Mouse (Mus musculus): Measurements from ENCODE around the gene 2010003K11Rik.

The 2010003K11Rik gene

GRCm38 (mm10) chr19:4498062-4498933 lies at the start of gene 2010003K11Rik:
Gene 2010003K11Rik (minus strand): TSS chr19:4498583.
- DNase-seq = no peak

- DNase-seq = no peak
Measured at GRCm38 (mm10) chr19:4547801-4548200, 49.4 kb upstream of the 2010003K11Rik start.

DNA sequence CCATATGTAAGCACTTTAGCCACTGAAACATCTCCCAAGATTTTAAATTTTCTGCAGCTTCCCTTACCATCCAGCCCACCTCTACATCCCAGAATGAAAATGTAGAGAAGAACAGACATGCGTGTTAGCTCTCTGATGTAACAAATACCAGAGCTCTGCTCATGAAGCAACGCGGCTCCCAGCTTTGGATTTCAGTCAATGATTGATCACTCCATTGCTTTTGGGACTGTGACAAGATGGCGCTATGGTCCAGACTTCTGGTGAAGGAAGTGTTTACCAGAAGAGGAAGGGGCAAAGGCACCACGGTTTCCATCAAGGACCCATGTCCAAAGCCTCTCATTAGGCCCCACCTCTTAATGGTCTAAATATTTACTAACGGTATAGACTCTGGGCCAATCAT lies 47.5 kb upstream of the 2010003K11Rik start:
- no peak for DNase-seq

DNA sequence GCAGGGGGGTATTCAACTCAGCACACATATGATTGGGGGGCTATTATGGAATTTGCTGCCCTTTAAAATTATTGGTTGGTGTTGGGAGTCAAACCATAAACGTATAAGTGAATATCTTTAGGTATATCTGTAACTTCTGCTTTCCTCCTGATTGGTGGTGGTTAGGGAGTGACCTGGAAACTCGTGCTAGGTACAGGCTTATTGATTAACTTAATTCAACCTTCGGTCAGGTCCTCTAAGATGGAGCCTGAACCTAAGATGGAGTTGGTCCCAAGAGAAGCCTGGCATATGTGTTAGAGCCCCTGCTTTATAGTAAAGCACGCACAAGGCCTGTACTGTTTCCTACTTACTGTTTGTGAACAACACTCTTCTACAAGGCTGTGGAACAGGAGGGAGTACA lies 46.7 kb upstream of the 2010003K11Rik start:
- no peak for DNase-seq

- DNase-seq = no peak
Measured at GRCm38 (mm10) chr19:4542081-4542480, 43.7 kb upstream of the 2010003K11Rik start.

GRCm38 (mm10) chr19:4540992-4541391 lies 42.6 kb upstream of the 2010003K11Rik start:
- DNase-seq = no peak

GRCm38 (mm10) chr19:4540263-4540662 lies 41.9 kb upstream of the 2010003K11Rik start:
- DNase-seq = no peak

- no peak for DNase-seq
Measured at GRCm38 (mm10) chr19:4536606-4537005, 38.2 kb upstream of the 2010003K11Rik start.

GRCm38 (mm10) chr19:4535922-4536321 lies 37.5 kb upstream of the 2010003K11Rik start:
- no peak for DNase-seq

DNA sequence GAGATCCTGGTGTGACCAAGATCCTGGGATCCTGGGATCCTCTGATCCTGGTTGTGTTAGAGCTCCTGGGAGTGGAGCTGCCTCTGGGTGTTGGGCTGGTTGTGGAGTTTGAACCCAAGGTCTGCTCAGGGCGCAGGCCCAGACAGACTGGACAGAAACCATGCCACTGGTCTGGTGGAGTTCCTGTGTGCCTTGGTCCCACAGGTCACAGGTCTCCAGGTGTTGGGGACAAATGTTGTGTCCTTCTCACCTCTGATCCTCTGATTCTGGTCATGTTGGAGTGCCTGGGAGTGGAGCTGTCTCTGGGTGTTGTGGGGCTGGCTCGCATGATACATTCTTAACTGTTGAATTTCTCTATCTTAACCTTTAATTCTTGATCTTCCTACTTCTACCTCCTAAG lies 36.3 kb upstream of the 2010003K11Rik start:
- DNase-seq = no peak

DNA sequence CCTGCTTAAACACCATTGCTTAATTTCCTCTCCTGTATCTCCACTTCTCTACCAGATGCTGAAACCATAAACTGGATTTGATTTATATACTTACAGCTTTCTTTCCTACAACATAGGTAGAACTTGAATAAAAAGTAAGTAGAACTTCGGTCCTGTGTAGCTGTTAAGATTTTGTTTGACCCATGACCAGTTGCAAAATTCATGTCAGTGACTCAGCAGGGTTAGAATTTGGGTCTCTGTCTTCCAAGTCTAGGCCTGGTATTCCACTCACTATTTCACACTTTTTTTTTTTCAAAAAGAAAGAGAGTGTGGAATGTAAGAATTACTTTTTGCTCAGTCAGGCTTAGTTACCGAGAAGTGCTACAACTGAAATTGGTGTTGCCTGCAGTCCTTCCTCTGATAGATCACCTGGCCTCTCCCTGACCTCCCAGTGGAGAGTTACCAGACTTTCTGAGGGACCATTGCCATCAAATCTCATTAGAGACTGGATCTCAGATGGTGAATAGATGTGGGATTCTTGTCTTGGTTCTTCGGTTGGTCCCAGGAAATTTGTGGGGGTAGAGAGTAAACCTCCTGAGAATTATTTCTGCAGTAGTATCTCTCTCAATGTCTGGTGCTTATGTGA lies 23.2 kb upstream of the 2010003K11Rik start:
- no peak for DNase-seq

DNA sequence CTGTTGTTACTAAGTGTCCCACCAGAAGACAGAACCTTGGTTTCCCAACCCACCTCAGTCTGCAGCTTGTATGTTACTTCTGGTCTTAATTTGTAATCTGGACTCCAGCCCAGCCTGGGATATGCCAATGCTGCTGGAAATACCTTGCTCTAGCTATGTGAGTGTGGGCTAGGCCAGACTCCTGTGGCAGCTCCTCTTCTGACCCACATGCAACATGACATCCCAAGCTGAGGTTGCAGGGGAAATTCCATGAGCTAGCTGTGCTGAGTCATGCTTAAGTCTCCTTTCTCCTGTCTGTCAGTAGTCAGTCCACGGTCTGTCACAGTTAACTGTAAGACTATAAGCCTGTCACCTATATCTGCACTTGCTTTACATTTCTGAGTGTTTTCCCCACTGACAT lies 19.1 kb upstream of the 2010003K11Rik start:
- DNase-seq = no peak

- no peak for DNase-seq
Measured at GRCm38 (mm10) chr19:4516288-4516687, 17.9 kb upstream of the 2010003K11Rik start.

GRCm38 (mm10) chr19:4515746-4516145 lies 17.4 kb upstream of the 2010003K11Rik start:
- DNase-seq = no peak

DNA sequence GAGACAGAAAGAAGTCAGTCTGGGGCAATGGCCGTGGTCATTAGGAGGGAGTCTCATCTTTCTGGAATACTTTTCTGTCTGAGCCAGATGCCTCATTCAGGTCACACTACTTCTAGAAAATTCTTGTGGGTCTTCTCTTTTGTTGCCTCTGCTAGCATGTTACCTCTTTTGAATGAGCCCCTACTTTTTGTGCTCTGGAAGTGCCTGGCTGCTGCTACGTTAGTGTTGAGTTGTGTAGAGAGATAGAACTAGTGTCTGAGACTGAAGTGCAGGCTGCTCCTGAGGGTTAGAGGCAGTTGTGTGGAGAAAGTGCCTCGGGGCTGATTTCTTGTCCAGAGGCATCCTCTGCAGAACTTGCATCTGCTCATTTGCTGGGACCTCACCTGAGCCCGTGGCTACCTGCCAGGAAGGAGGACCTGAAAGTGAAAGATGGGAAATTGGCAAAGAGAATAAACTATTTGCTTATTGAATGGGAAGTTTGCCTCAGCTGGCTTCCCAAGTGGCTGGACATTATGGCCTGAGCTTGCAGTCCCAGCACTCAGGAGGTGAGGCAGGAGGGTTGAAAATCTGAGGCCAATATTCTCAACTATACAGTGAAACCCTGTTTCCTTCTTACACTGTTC lies 15.0 kb upstream of the 2010003K11Rik start:
- no peak for DNase-seq

DNA sequence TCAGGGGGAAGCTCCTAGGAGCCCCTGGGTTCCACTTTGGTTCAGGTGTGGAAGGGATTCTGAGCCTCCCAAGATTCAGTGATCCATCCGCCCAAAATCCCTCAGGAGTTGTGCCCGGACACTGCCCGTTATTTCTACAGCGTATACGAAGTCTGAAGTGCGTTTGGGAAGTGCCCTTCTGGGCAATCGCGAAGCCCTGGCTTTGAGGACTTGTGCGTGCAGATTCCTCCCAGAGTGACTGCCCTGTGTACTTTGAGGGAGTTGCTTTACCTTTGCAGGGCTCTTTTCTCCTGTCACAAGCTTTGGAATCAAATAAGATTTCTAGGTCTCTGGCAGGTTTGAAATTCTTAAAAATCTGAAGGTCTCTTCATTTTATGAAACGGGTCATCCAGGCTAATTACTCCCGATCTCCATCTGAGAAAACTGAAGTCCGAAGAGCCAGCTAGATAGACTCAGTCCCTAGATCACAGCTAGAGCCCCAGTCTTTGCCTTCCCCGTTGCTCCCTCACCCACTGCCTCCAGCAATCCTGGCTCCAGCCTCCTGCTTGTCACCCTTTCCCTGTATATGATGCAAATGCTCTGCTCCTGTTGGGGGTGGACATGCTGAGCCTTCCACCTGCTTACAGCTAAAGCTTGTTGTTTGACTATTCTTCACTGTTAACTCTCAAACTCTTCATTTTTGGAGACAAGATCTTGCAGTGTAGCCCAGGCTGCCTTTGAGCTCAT lies 12.9 kb upstream of the 2010003K11Rik start:
- no peak for DNase-seq

DNA sequence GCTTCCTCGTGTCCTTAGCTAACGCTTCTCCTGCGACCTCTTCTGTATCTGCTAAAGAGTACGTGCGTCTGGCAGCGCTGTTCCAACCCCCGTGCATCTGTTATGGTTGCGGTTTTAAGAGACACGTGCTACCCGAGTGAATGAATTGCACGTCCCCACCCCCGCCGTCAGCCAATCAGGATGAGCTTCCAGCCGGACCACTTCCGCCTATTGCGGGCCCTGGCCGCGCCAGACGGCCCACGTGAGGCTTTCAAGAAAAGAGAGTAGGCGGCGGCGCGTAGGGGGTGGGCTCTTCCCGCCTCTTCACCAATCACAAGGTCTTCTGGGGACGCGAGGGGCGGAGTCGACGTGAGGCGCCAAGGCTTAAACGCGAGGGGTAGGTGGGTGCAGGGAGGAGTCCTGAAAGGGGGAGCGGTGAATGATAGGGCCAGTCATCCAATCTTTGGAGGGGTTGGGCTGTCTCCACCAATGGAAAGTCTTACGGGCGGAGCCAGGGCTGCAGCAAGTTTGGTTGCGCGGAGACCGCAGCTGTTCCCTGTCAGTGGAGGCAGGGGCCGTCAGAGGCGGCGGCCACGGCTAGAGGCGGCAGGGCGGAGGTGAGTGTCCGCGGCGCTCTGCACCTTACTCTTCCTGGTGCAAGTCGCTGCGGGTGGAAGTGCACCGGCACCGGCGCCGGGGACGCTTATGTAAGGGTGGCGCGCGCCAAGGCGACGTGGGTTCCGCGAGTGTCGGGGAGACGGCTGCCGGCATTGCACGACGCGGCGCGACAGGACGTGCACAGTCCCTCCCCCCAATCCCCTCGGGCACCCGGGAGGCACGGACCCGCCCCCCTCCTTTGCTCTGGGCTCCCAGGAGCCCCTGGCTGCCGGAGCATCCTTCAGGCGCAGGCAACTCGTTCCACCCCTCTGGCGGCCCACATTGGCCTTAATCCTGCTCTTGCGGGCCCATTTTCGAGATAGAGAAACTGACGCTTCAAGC lies 11.9 kb upstream of the 2010003K11Rik start, which contains the start of gene Pcx:
Pcx (plus strand) TSS at position 487 of the 978 bp plus-strand sequence.
- peak; percentile 99 for DNase-seq

- DNase-seq = no peak
Measured at GRCm38 (mm10) chr19:4507746-4508145, 9.4 kb upstream of the 2010003K11Rik start.

DNA sequence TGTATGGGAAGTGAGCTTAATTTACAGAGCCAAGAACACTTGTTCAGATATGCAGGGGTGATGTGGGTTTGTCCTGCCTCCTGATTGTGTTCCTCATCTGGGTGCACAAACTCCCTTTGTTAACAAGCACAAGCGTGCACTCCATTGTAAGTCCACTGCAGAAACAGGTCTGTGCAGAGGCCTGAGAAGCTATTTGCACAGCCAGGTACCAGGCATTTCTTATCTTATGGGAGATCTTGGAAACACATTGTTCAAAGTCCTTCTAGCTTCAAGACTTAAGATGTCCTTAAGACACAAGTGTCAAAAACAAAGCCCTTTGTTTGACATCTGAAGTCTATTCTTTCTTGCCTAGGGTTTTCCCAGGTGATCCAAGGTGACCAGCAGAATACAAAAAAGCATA lies 6.4 kb upstream of the 2010003K11Rik start:
- DNase-seq = no peak

DNA sequence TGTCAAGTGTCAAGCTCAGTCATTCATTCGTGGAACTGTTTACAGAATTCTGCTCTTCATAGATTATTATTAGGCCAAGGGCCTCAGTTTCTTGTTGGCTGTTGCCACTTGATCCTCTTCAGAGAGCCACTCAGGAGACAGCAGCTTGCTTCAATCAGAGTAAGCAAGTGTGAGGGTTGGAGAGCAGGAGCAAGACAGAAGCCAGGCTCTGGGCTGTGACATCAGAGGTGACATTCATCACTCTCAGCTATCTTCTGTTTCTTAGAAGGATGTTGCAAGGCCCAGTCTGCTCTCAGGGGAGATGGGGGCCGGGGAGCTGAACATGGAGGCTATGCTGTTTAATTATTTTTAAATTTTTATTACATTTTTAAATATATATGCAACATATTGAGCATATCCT lies 4.3 kb upstream of the 2010003K11Rik start:
- no peak for DNase-seq

- peak; percentile 52 for DNase-seq
Measured at GRCm38 (mm10) chr19:4497263-4497973, 965 bp downstream of the 2010003K11Rik start.

Measured in right cerebral cortex, postnatal 25 days (tissue).